Mouse (Mus musculus) brown adipose tissue, adult 24 weeks (tissue): ENCODE results near the gene Hlx. TPM values are rescaled to one million over a fixed set of nuclear protein-coding genes. Genes with fewer than 3 reads are reported as not detected.
A peak's percentile ranks its signal among the peaks of the same experiment; 100 is the strongest.

Source experiments
- H3K27ac ChIP-seq: fragments of 200-500 bp; replicated peaks from 2 replicates; pipeline ENCODE4 v1.5.1; 2012; ENCODE audit warnings: low read depth, mild to moderate bottlenecking, low read length
- H3K4me1 ChIP-seq: fragments of 200-500 bp; 2 replicates; pipeline ENCODE4 v1.6.1; 2012; ENCODE audit warnings: low read length, mixed read lengths; ENCODE audit not compliant: control insufficient read depth, insufficient read depth, insufficient read length
- H3K4me3 ChIP-seq: fragments of 200-500 bp; 2 replicates; pipeline ENCODE4 v1.5.1; 2012; ENCODE audit warnings: low read depth, mild to moderate bottlenecking, low read length, moderate library complexity; ENCODE audit not compliant: insufficient read depth
- polyA plus RNA-seq: library from polyadenylated mRNA; stranded (reverse); fragments of >200 nt; gene quantifications from 2 replicates; pipeline ENCODE4 v1.2.4, GENCODE M21; 2012; ENCODE audit not compliant: missing spikeins, insufficient read depth, insufficient read length

Gene Hlx
- polyA plus RNA-seq, 1 experiment: 11.3 TPM

- no peak overlapping the region for H3K27ac ChIP-seq
- H3K4me3 ChIP-seq: peak overlapping the region; percentile 39
- H3K4me1 ChIP-seq: peaks cover 11% of the 10 kb centered on the region
These were observed 4.8 kb downstream of the Hlx start for GRCm38 (mm10) chr1:184727401-184728265.

GRCm38 (mm10) chr1:184726576-184727300 is 5.7 kb downstream of the Hlx start:
- H3K4me3 ChIP-seq: no peak overlapping the region
- H3K4me1 ChIP-seq: peaks cover 11% of the 10 kb centered on the region
- no peak overlapping the region for H3K27ac ChIP-seq

- Histone ChIP-seq H3K4me1 (peaks cover 14% of the 10 kb centered on the region), H3K27ac (no peak overlapping the region), H3K4me3 (no peak overlapping the region)
These were observed 7.1 kb downstream of the Hlx start for GRCm38 (mm10) chr1:184725318-184725790.

- peaks cover 14% of the 10 kb centered on the region for H3K4me1 ChIP-seq
- H3K27ac ChIP-seq: no peak overlapping the region
- no peak overlapping the region for H3K4me3 ChIP-seq
These were observed 7.7 kb downstream of the Hlx start for GRCm38 (mm10) chr1:184724551-184725317.

- no peak overlapping the region for H3K27ac ChIP-seq
- no peak overlapping the region for H3K4me3 ChIP-seq
- H3K4me1 ChIP-seq: peaks cover 14% of the 10 kb centered on the region
These were observed 8.5 kb downstream of the Hlx start for GRCm38 (mm10) chr1:184723899-184724298.

- Histone ChIP-seq H3K4me1 (peaks cover 2% of the 10 kb centered on the region), H3K27ac (no peak overlapping the region), H3K4me3 (no peak overlapping the region)
These were observed 11.3 kb downstream of the Hlx start for GRCm38 (mm10) chr1:184721121-184721520.

GRCm38 (mm10) chr1:184720162-184721025 is 12.0 kb downstream of the Hlx start:
- peaks cover 2% of the 10 kb centered on the region for H3K4me1 ChIP-seq
- no peak overlapping the region for H3K4me3 ChIP-seq
- no peak overlapping the region for H3K27ac ChIP-seq

- Histone ChIP-seq H3K4me1 (peaks cover 2% of the 10 kb centered on the region), H3K27ac (no peak overlapping the region), H3K4me3 (peak overlapping the region; percentile 28; the same call in 1 of the 2 replicates)
These were observed 13.9 kb downstream of the Hlx start for GRCm38 (mm10) chr1:184718261-184719120.

GRCm38 (mm10) chr1:184717691-184718200 is 14.7 kb downstream of the Hlx start:
- peaks cover 2% of the 10 kb centered on the region for H3K4me1 ChIP-seq
- no peak overlapping the region for H3K27ac ChIP-seq
- no peak overlapping the region for H3K4me3 ChIP-seq

- H3K4me1 ChIP-seq: peaks cover 2% of the 10 kb centered on the region
- H3K27ac ChIP-seq: no peak overlapping the region
- H3K4me3 ChIP-seq: no peak overlapping the region
These were observed 15.3 kb downstream of the Hlx start for GRCm38 (mm10) chr1:184717016-184717568.

GRCm38 (mm10) chr1:184716117-184716516 is 16.3 kb downstream of the Hlx start:
- H3K27ac ChIP-seq: no peak overlapping the region

GRCm38 (mm10) chr1:184715693-184716092 is 16.7 kb downstream of the Hlx start:
- no peak overlapping the region for H3K4me3 ChIP-seq
- no peak overlapping the region for H3K27ac ChIP-seq
- H3K4me1 ChIP-seq: peaks cover 2% of the 10 kb centered on the region

More at GRCm38 (mm10) chr1:184716117-184716516, 16.3 kb downstream of the Hlx start:
- Histone ChIP-seq H3K4me3 (no peak overlapping the region), H3K4me1 (peaks cover 2% of the 10 kb centered on the region)

- no peaks in the 10 kb centered on the region; the same call in 1 of the 2 replicates for H3K4me1 ChIP-seq
- no peak overlapping the region for H3K4me3 ChIP-seq
- H3K27ac ChIP-seq: no peak overlapping the region
These were observed 17.9 kb downstream of the Hlx start for GRCm38 (mm10) chr1:184714515-184714914.
